Mouse (Mus musculus): ENCODE results near the gene Ttc14.

GRCm38 (mm10) chr3:33858939-33859338, 59.3 kb downstream of the Ttc14 start:
- TF ChIP-seq GATA1 (IDR thresholded peaks at IDR 0.05; ENCODE audit: borderline replicate concordance, low read length): no peak
- no peak for TF ChIP-seq FLI1 (IDR thresholded peaks at IDR 0.05; ENCODE audit: low read length)
